Mouse (Mus musculus): Measurements from ENCODE around the gene 2310039H08Rik. TPM values are rescaled to one million over a fixed set of nuclear protein-coding genes. Genes with fewer than 3 reads are reported as not detected.

The 2310039H08Rik gene
- total RNA-seq, 2 experiments from 2014 or later = 54.1 to 96.1 TPM

DNA sequence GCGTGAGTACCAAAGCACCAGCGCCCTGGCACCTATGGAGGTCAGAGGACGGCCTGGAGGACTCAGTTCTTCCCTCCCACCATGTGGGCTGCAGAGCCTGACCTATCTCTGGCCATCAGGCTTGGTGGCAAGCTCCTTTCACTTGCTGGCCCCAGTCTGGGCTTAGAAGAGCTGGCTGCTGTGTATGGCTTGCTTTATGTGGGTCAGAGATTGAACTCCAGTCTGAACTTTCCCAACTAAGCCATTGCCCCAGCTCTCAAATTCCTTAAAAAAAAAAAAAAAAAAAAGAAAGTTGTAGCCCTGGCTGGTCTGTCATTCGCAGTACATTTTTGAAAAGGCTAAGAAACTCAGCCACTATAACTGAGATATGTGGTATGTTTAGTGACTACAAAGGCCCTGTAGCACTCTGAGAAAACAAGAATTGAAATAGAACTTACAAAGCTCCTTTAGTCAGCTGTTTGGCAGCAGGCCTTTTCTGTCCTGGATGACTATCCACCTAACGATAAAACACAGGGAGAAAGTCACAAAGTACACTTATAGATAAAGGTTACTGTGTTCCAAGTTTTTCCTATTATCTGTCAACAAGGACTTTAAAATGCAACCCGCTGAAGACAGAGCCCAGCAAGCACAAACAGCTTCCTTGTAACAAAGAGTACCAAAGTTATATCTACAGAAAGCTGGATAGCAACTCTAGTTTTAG, 36.8 kb downstream of the 2310039H08Rik start:
- DNase-seq = no peak

DNA sequence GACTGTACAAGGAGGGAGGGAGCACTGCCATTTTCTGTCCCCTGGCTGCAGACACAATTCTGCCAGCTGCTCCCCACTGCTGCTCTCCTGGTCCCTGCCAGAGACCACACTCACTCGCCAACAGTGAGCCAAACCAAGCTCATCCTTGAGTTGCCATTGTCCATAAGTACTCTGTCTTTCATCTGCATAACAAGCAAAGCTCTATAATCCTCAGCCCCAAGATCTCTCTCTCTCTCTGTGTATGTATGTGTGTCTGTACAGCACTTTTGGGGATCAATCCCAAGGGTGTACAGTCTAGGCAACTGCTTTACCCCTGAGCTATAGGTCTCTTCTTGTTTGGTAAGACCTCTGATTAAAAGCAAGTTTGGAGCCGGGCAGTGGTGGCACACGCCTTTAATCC, 38.2 kb downstream of the 2310039H08Rik start:
- no peak for DNase-seq

DNA sequence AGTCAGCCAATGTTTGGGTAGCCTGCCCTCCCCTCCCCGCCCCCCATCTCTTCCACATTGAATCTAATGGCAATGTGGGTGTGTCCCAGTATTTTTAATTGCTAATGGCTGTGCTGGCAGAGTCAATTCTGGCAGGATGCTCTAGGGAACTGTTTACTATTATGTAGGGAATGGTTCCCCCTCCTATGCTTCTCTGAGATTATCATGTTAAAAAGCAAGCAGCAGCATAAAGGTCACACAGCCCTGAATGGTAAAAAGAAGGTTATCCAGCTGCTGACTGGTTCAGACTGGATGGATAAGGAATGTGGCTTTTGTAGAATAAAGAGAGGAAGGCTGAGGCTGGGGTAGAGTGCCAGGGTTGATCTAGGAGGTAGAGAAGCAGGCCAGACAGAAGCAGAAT, 40.0 kb downstream of the 2310039H08Rik start:
- DNase-seq = no peak

DNA sequence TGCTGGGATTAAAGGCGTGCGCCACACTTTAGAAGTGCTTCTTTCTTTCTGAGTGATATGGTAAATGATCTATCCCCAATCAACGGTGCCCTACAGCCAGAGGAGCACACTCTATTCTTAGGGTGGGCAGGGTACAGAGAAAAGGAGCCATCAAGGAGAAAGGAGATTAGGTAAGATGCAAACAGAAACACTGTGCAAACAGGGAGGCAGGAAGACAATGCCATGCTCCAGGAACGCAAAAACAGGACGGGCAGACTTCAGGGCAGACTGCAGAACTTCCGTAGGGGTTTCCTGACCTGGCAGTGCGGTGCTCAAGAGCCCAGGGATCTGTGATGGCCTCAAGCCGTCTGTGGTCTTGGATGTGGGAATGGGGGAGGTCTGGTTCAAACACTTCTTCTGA, 41.2 kb downstream of the 2310039H08Rik start:
- no peak for DNase-seq

DNA sequence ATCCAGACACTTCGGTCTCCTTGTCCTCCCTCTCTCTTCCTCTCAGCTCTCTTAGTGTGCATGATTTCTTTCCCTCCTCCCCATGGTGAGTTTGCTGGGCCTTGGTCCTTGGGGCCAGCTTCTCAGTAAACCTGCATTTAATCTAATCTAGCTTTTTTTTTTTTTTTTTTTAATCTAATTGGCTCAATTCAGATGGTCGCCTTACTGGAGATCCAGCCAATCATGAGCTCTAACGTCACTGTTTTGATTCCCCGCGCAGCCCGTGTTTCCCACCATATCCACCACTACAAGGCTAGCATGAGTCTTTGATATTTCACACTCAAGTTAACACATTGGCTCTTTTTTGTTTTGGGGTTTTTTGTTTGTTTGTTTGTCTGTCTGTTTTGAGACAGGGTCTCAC, 42.1 kb downstream of the 2310039H08Rik start:
- no peak for DNase-seq

DNA sequence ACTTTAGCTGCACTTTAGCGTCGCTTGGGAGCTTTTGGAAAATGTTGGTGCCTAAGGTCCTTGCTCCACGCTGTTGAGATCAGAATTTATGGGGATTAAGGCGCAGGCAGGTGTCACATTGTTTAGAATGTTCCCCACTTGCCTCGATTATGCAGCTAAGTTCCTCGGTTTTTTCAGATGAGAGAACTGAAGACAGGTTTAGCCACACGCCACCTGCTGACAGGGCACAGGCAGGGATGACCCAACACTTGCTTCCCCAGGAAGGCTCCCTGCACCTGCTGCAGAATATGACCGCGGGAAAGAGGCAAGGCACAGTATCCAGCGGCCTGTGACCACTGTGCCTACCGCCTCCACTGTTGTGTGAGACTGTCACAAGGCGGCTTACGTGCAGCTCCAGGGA, 43.9 kb downstream of the 2310039H08Rik start:
- DNase-seq = no peak

DNA sequence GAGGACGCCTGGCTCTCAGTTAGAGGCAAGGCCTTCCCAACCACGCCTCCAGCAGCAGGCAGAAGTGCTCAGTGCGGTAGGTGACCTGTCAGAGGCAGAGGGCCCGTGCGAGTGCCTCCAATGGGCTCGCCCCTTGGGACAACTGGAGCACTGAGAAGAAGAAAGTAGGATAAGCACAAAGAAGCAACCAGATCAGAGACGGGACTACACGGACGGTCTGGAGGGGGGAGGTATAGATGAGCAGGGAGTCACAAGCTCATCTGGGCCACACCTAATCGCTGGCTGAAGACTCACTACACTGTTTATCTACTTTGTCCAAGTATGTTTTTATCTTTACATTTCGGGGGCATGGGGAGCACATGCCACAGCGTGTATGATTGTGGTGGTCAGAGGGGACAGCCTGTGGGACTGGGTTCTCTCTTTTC, 45.3 kb downstream of the 2310039H08Rik start:
- DNase-seq = no peak

DNA sequence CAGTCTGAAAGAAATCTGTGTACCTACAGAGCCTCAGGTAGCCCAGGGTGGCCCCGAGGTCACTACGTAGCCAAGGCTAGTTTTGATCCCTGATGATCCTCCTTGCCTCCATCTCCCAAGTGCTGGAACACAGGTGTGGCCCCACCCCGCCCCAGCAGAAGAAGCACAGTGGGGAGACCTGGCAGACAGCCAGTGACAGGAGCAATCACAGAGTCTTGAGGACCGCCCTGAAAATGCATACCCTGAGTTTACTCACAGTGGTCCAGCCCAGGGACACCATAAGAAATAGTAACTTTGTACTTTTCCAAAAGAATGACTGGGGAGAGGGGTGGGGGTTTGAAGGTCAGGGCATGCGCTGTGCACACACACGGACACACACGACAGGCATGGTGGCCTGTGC, 48.2 kb downstream of the 2310039H08Rik start:
- no peak for DNase-seq

Other genes with a start within 250 kb of the 2310039H08Rik start
- 10 to 100 TPM; 21.5 to 25.5 TPM for gene Cul9, start 226.2 kb upstream of the 2310039H08Rik start, total RNA-seq (2021)
- 10 to 100 TPM; 43.1 to 46.5 TPM for gene Srf, start 216.5 kb upstream of the 2310039H08Rik start, total RNA-seq (2021)
- gene Ptk7, start 143.1 kb upstream of the 2310039H08Rik start, total RNA-seq (2021) = 10 to 100 TPM in 1 of 2 experiments, 1 to 10 TPM in 1; 6.8 to 11.7 TPM
- gene Klc4, start 126.6 kb upstream of the 2310039H08Rik start, total RNA-seq (2021) = 10 to 100 TPM; 35.3 to 50.3 TPM
- gene Mrpl2, start 126.4 kb upstream of the 2310039H08Rik start, total RNA-seq (2021) = 100 to 1,000 TPM in 1 of 2 experiments, 10 to 100 TPM in 1; 92.6 to 114 TPM
- gene Cul7, start 122.3 kb upstream of the 2310039H08Rik start, total RNA-seq (2021) = 10 to 100 TPM; 36.3 to 42.2 TPM
- 10 to 100 TPM; 23.8 to 30.4 TPM for gene Rrp36, start 98.3 kb upstream of the 2310039H08Rik start, total RNA-seq (2021)
- 100 to 1,000 TPM in 1 of 2 experiments, 10 to 100 TPM in 1; 94.2 to 104 TPM for gene Mea1, start 93.8 kb upstream of the 2310039H08Rik start, total RNA-seq (2021)
- gene Klhdc3, start 91.7 kb upstream of the 2310039H08Rik start, total RNA-seq (2021) = 10 to 100 TPM; 59.2 to 75.3 TPM
- gene Ppp2r5d, start 67.5 kb upstream of the 2310039H08Rik start, total RNA-seq (2021) = 10 to 100 TPM; 40.9 to 46.1 TPM
- gene Pex6, start 61.2 kb upstream of the 2310039H08Rik start, total RNA-seq (2021) = 10 to 100 TPM; 59.3 to 64.9 TPM
- 1 to 10 TPM; 1.5 to 2.7 TPM for gene Gnmt, start 43.5 kb upstream of the 2310039H08Rik start, total RNA-seq (2021)
- 10 to 100 TPM; 49.9 to 55.6 TPM for gene Cnpy3, start 20.4 kb upstream of the 2310039H08Rik start, total RNA-seq (2021)
- gene Ptcra, start 8.9 kb upstream of the 2310039H08Rik start, total RNA-seq (2021) = not detected
- 10 to 100 TPM; 89.0 to 97.3 TPM for gene Rpl7l1, start 10.0 kb downstream of the 2310039H08Rik start, total RNA-seq (2021)
- 10 to 100 TPM; 23.0 to 24.3 TPM for gene Bicral, start 85.8 kb downstream of the 2310039H08Rik start, total RNA-seq (2021)
- 10 to 100 TPM; 20.9 to 21.9 TPM for gene Tbcc, start 118.0 kb downstream of the 2310039H08Rik start, total RNA-seq (2021)
- not detected for gene Prph2, start 137.8 kb downstream of the 2310039H08Rik start, total RNA-seq (2021)
- 10 to 100 TPM; 71.2 to 83.7 TPM for gene Ubr2, start 237.9 kb downstream of the 2310039H08Rik start, total RNA-seq (2021)

Data from adrenal gland, postnatal 36 days (tissue).